Mouse (Mus musculus) stomach, embryonic 15.5 days (tissue): ENCODE measurements around the gene Lim2. TPM values are rescaled to one million over a fixed set of nuclear protein-coding genes. Genes with fewer than 3 reads are reported as not detected.
A peak's percentile ranks its signal among the peaks of the same experiment; 100 is the strongest.

Experiments
- ATAC-seq: fragments of 200-750 bp; cut with Nextera tagmentation; 2 replicates; pipeline ENCODE4 v1.8.0; 2017; ENCODE audit warnings: low read depth, moderate number of reproducible peaks, moderate TSS enrichment; ENCODE audit not compliant: insufficient read depth, low FRiP score
- H3K27ac ChIP-seq: fragments of 300-500 bp; sonication (generic); 2 replicates; pipeline ENCODE4 v1.5.1; 2015; ENCODE audit warnings: mild to moderate bottlenecking, inconsistent platforms
- H3K27me3 ChIP-seq: fragments of 300-500 bp; sonication (generic); replicated peaks from 2 replicates; pipeline ENCODE4 v1.6.1; 2015; ENCODE audit warnings: inconsistent platforms
- H3K36me3 ChIP-seq: fragments of 300-500 bp; sonication (generic); 2 replicates; pipeline ENCODE4 v1.6.1; 2015; ENCODE audit warnings: inconsistent platforms
- H3K4me1 ChIP-seq: fragments of 300-500 bp; sonication (generic); 2 replicates; pipeline ENCODE4 v1.6.1; 2015; ENCODE audit warnings: inconsistent platforms
- H3K4me2 ChIP-seq: fragments of 300-500 bp; sonication (generic); 2 replicates; pipeline ENCODE4 v1.6.1; 2015; ENCODE audit warnings: mild to moderate bottlenecking, inconsistent platforms
- H3K4me3 ChIP-seq: fragments of 300-500 bp; sonication (generic); replicated peaks from 2 replicates; pipeline ENCODE4 v1.5.1; 2015; ENCODE audit warnings: inconsistent platforms
- H3K9ac ChIP-seq: fragments of 300-500 bp; sonication (generic); 2 replicates; pipeline ENCODE4 v1.6.1; 2015; ENCODE audit warnings: inconsistent platforms
- H3K9me3 ChIP-seq: fragments of 300-500 bp; sonication (generic); 2 replicates; pipeline ENCODE4 v1.6.1; 2016; ENCODE audit warnings: inconsistent platforms
- WGBS: fragments of 180-500 bp; shearing (Covaris S2); methylation state at CpG from one replicate; pipeline ENCODE4 v1.1.7; 2015; 5-methylcytosine and 5-hydroxymethylcytosine counted together
- polyA plus RNA-seq: library from polyadenylated mRNA; unstranded; fragments of >200 nt; fragmentation: Nextera tagmentation; extraction: Ambion mirVana; gene quantifications from 2 replicates; pipeline ENCODE4 v1.2.1, GENCODE M21; 2015

Gene Lim2
- polyA plus RNA-seq, 1 experiment from 2014 or later: 0.15 TPM

- H3K4me2 ChIP-seq: no peak overlapping the region
- no peaks in the 10 kb centered on the region for H3K27me3 ChIP-seq
- no peaks in the 10 kb centered on the region for H3K4me1 ChIP-seq
- H3K36me3 ChIP-seq: no peaks in the 10 kb centered on the region
- no peak overlapping the region for H3K9ac ChIP-seq
- WGBS: 44% methylated on average over 4 of the region's 4 CpGs
- ATAC-seq: no peak
- no peak overlapping the region for H3K4me3 ChIP-seq
- no peak overlapping the region for H3K27ac ChIP-seq
- no peaks in the 10 kb centered on the region for H3K9me3 ChIP-seq
Measured at GRCm38 (mm10) chr7:43429500-43429899, 2.0 kb downstream of the Lim2 start.

DNA sequence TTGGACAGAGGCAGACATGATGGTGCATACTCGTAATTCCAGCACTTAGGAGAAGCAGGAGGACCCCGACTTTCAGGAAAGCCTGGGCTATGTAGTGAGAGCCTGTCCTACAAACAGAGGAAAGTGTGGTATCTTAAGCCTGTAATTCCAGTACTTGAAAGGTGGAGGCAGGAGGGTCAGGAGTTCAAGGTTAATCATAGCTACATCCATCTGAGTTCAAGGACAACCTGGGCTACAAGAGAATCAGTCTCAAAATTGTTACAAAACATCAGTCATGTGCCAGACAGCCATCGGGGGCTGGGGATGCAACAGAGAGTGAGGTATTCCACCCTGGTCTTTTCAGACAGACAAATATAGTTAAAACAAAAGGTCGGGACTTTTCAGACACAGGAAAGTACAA, 5.4 kb downstream of the Lim2 start:
- Histone ChIP-seq H3K9me3 (no peaks in the 10 kb centered on the region), H3K27me3 (no peaks in the 10 kb centered on the region), H3K36me3 (no peaks in the 10 kb centered on the region), H3K9ac (no peak overlapping the region), H3K27ac (no peak overlapping the region), H3K4me2 (no peak overlapping the region), H3K4me1 (no peaks in the 10 kb centered on the region), H3K4me3 (no peak overlapping the region)
- no peak for ATAC-seq
- WGBS: 64% methylated on average over 4 of the region's 4 CpGs

DNA sequence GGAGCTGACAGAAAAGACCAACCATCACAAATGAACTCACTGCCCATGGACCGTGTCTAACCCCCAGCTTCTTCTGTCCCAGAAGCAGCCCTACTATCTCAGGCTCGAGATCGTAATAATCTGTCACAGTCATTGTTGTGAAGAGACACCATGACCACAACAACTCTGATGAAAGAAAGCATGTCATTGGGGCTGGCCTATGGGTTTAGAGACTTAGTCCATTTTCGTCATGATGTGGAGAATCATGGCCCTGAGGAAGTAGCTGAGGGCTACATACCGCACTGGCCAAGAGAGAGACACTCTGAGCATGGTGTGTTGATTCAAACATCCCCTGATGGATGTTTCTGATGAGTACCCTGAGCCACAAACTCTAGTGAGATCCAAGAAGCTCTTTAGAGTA, 7.2 kb downstream of the Lim2 start:
- 91% methylated on average over 5 of the region's 5 CpGs for WGBS
- H3K9ac ChIP-seq: no peak overlapping the region
- no peak overlapping the region for H3K27ac ChIP-seq
- H3K4me2 ChIP-seq: no peak overlapping the region
- H3K27me3 ChIP-seq: no peaks in the 10 kb centered on the region
- no peaks in the 10 kb centered on the region for H3K9me3 ChIP-seq
- H3K36me3 ChIP-seq: no peaks in the 10 kb centered on the region
- ATAC-seq: no peak
- no peaks in the 10 kb centered on the region for H3K4me1 ChIP-seq
- no peak overlapping the region for H3K4me3 ChIP-seq

DNA sequence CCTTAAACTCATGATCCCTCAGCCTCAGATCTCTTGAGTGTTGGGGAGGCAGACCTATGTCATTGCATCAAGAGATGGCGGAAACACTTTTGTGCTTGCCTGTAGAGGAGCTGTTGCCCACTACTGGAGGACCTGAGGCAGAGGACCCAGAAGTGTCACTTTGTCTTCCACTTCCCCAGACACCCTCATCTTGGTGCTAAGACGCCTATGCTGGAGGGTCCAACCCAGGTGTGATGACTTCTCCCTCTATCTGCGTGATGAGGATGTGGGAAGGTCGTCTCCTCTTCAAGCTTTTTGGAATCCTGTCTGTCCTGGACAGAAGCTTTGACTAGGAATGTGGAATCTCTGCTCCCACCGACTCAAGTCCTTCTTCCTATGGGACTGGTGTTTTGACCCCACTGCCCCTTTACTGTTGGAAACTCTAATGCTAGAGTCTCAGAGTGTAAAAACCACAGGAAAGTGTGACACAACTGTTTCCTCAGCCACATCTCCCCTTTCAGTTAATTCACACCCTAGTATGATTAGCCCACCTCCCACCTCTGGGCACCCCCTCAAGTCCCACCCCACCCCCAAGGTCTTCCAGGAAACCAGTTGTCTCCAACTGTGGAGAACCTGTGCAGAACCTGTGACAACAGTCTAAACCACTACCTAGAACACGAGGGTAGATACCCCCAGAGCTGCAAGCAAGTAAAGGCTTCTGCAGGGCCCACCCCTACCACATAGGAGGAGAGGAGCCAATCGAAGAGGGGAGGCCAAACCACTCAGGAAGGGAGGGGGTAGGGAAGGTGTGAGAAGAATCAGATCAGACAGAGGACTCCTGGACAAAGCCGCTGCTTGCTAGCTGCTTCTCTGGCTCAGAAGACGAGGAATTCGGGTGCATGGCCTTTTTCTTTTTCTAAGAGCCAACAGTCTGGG, 9.1 kb downstream of the Lim2 start, which contains the start of gene Nkg7:
Nkg7 (plus strand) TSS at position 733 of the 915 bp plus-strand sequence.
- no peak within 1 kb of the TSS for H3K4me2 ChIP-seq
- ATAC-seq: no peak
- WGBS: 60% methylated on average over 10 of the region's 10 CpGs

GRCm38 (mm10) chr7:43438611-43439010, 11.1 kb downstream of the Lim2 start:
- Histone ChIP-seq H3K9me3 (no peaks in the 10 kb centered on the region), H3K27me3 (no peaks in the 10 kb centered on the region), H3K4me1 (peaks cover 4% of the 10 kb centered on the region), H3K27ac (no peak overlapping the region), H3K4me3 (no peak overlapping the region), H3K9ac (no peak overlapping the region), H3K4me2 (no peak overlapping the region), H3K36me3 (no peaks in the 10 kb centered on the region)
- 73% methylated on average over 4 of the region's 4 CpGs for WGBS
- no peak for ATAC-seq

More for the DNA sequence above, 9.1 kb downstream of the Lim2 start, which contains the start of gene Nkg7:
- Histone ChIP-seq H3K4me3 (no peak within 1 kb of the TSS), H3K9ac (no peak within 1 kb of the TSS), H3K27me3 (no peaks in the 10 kb centered on the region), H3K27ac (no peak within 1 kb of the TSS), H3K36me3 (no peaks in the 10 kb centered on the region), H3K4me1 (no peaks in the 10 kb centered on the region), H3K9me3 (no peaks in the 10 kb centered on the region)

DNA sequence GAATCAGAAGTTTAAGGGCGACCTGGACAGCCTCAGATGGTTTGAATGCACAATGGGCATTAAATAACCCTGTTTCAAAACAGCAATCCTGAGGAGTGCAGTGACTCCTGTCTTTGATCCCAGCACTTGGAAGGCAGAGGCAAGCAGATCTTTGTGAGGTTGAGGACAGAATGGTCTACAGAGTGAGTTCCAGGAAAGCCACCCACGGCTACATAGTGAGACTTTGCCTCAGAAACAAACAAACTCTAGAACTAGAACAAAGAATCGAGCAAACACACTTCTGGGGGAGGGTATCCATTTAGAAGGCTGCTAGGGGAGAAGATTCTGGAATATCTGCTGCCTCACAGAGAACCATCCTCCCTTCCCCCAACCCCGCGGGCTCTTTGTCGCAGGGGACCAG, 13.0 kb downstream of the Lim2 start, which contains the start of gene Cldnd2:
Cldnd2 (plus strand) TSS at position 301 of the 400 bp plus-strand sequence.
- WGBS: 77% methylated on average over 6 of the region's 6 CpGs
- peaks cover 14% of the 10 kb centered on the region for H3K4me1 ChIP-seq
- H3K4me2 ChIP-seq: no peak within 1 kb of the TSS
- no peaks in the 10 kb centered on the region for H3K9me3 ChIP-seq
- no peak within 1 kb of the TSS for H3K9ac ChIP-seq
- H3K27ac ChIP-seq: no peak within 1 kb of the TSS
- no peaks in the 10 kb centered on the region for H3K27me3 ChIP-seq
- no peaks in the 10 kb centered on the region for H3K36me3 ChIP-seq
- no peak within 1 kb of the TSS for H3K4me3 ChIP-seq
- no peak for ATAC-seq

- Histone ChIP-seq H3K27me3 (no peaks in the 10 kb centered on the region), H3K4me3 (no peak overlapping the region), H3K4me1 (peaks cover 14% of the 10 kb centered on the region), H3K9me3 (no peaks in the 10 kb centered on the region), H3K4me2 (no peak overlapping the region), H3K36me3 (no peaks in the 10 kb centered on the region), H3K27ac (no peak overlapping the region), H3K9ac (no peak overlapping the region)
- no peak for ATAC-seq
- 75% methylated on average over 3 of the region's 3 CpGs for WGBS
Measured at GRCm38 (mm10) chr7:43441071-43441470, 13.6 kb downstream of the Lim2 start.

DNA sequence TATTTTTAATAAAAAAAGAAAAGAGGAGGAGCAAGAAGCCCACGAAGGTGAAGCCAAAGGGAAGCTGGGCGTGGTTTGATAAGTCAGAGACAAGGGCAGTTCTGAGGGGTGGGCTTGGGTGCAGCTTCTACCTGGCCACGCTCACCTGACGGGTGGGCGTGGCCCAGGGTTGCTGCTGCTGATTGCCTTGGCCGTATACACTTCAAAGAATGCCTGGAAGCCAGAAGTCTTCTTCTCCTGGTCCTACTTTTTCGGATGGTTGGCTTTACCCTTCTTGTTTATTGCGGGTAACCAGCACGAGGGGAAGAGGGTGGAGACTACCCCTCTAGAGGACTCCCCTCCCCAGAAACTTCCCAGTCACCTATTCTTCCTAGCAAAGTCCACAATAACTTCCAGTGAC, 15.2 kb downstream of the Lim2 start:
- WGBS: 12% methylated on average over 9 of the region's 9 CpGs
- peak overlapping the region; percentile 62 for H3K4me3 ChIP-seq
- no peaks in the 10 kb centered on the region for H3K27me3 ChIP-seq
- H3K27ac ChIP-seq: peak overlapping the region; percentile 100
- H3K36me3 ChIP-seq: no peaks in the 10 kb centered on the region
- peak overlapping the region; percentile 89 for H3K4me2 ChIP-seq
- peaks cover 14% of the 10 kb centered on the region for H3K4me1 ChIP-seq
- ATAC-seq: no peak
- H3K9ac ChIP-seq: peak overlapping the region; percentile 49; the same call in 1 of the 2 replicates
- H3K9me3 ChIP-seq: no peaks in the 10 kb centered on the region

DNA sequence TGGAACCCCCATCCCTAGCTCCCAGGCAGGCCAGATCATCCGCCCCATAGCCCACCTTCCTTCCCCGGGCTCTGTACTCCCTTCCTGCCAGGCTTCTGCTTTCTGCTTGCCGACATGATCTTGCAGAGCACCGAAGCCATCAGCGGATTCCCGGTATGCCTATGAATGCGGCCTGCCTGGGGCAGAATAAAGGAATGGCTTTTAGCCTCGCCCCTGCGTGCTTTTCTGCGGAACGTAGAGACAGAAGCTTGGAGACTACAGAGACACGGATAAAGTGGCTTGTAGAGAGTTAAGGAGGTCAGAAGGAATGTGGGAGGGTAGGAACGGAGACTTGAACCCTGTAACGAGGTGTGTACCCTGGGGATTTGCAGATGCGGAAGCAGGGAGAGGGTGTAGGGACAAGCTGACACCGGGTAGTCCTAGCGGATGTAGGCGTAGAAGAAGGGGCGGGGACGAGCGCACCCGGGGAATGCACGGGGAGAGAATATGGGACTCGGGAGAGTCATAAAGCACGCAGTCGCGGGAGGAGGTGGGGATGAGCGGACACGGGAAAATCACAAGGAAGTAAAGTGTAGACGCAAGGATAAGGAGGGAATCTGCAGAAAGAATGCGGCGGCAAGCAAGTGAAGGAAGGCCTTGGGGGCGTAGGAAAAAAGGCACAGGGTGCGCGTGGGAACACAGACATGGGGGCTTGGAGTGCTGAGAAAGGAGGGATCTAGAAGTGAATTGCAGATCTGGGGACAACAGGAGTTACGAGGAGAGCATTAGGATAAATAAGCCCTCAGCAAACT, 15.9 kb downstream of the Lim2 start:
- under 1% methylated on average over 36 of the region's 36 CpGs for WGBS
- H3K27me3 ChIP-seq: no peaks in the 10 kb centered on the region
- ATAC-seq: peak; percentile 89
- H3K4me1 ChIP-seq: peaks cover 14% of the 10 kb centered on the region
- H3K36me3 ChIP-seq: no peaks in the 10 kb centered on the region
- peak overlapping the region; percentile 89 for H3K4me2 ChIP-seq
- H3K9ac ChIP-seq: peak overlapping the region; percentile 56; the same call in 1 of the 2 replicates
- H3K4me3 ChIP-seq: peak overlapping the region; percentile 62
- H3K9me3 ChIP-seq: no peaks in the 10 kb centered on the region
- peak overlapping the region; percentile 100 for H3K27ac ChIP-seq

DNA sequence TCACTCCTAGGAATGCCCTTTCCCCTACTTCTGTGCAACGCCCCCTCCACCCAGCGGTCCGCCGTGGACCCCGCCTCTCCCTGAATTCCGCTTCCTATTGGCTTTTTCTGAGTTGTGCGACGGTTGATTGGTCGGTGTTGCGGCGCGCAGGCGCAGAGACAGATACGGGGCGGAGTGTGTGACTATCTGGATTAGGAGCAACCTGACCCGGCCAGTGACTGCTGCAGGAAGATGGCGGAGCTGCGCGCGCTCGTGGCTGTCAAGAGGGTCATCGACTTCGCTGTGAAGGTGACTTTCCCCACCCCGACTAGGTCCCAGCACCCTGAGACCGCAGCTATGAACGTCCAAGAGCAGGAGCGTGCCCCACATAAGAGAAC, 16.4 kb downstream of the Lim2 start, which contains the start of the genes Etfb and Gm45233:
Etfb (plus strand) TSS at position 167 of the 377 bp plus-strand sequence.
Gm45233 (plus strand) TSS at position 212 of the 377 bp plus-strand sequence.
- Histone ChIP-seq H3K36me3 (no peaks in the 10 kb centered on the region), H3K27me3 (no peaks in the 10 kb centered on the region), H3K4me3 (peak within 1 kb of the TSS; percentile 62), H3K4me2 (peak within 1 kb of the TSS; percentile 89), H3K9ac (peak within 1 kb of the TSS; percentile 56; the same call in 1 of the 2 replicates), H3K4me1 (peaks cover 14% of the 10 kb centered on the region), H3K27ac (peak within 1 kb of the TSS; percentile 100), H3K9me3 (no peaks in the 10 kb centered on the region)
- peak; percentile 97 for ATAC-seq
- under 1% methylated on average over 27 of the region's 27 CpGs for WGBS

GRCm38 (mm10) chr7:43447801-43448200, 20.3 kb downstream of the Lim2 start:
- H3K27ac ChIP-seq: no peak overlapping the region
- 72% methylated on average over 4 of the region's 4 CpGs for WGBS
- H3K9ac ChIP-seq: no peak overlapping the region
- no peak overlapping the region for H3K4me3 ChIP-seq
- ATAC-seq: no peak
- H3K36me3 ChIP-seq: peaks cover under 1% of the 10 kb centered on the region; the same call in 1 of the 2 replicates
- H3K27me3 ChIP-seq: no peaks in the 10 kb centered on the region
- H3K4me2 ChIP-seq: no peak overlapping the region
- no peaks in the 10 kb centered on the region for H3K9me3 ChIP-seq
- peaks cover 10% of the 10 kb centered on the region; the same call in 1 of the 2 replicates for H3K4me1 ChIP-seq
